Mouse (Mus musculus) lung, postnatal 0 days (tissue): ENCODE measurements at regions not wholly inside any gene's neighbourhood (a gene's known extent, or its start where the extent isn't known, plus 50 kb on each side); places are given as distances from the start of the nearest gene placed in this dataset.

ENCODE experiments used
- ATAC-seq: fragments of 200-750 bp; cut with Nextera tagmentation; 2 replicates; pipeline ENCODE4 v1.8.0; 2017; ENCODE audit warnings: moderate library complexity
- DNase-seq: peaks from one replicate; pipeline ENCODE4 v3.0.0-alpha.2; 2016; ENCODE audit warnings: low spot score
- H3K27ac ChIP-seq: fragments of 300-500 bp; sonication (generic); 2 replicates; pipeline ENCODE4 v1.5.1; 2014; ENCODE audit warnings: antibody characterized with exemption, mild to moderate bottlenecking, low read length, mixed read lengths
- H3K27me3 ChIP-seq: fragments of 300-500 bp; sonication (generic); replicated peaks from 2 replicates; pipeline ENCODE4 v1.6.1; 2014; ENCODE audit warnings: low read length, mixed read lengths; ENCODE audit not compliant: insufficient read depth
- H3K36me3 ChIP-seq: fragments of 300-500 bp; sonication (generic); 2 replicates; pipeline ENCODE4 v1.6.1; 2014; ENCODE audit warnings: low read length, mixed read lengths; ENCODE audit not compliant: insufficient read depth
- H3K4me1 ChIP-seq: fragments of 300-500 bp; sonication (generic); 2 replicates; pipeline ENCODE4 v1.6.1; 2014; ENCODE audit warnings: antibody characterized with exemption, low read depth, low read length, mixed read lengths; ENCODE audit not compliant: insufficient read depth
- H3K4me2 ChIP-seq: fragments of 300-500 bp; sonication (generic); replicated peaks from 2 replicates; pipeline ENCODE4 v1.6.1; 2014; ENCODE audit warnings: low read depth, mild to moderate bottlenecking, low read length, moderate library complexity, mixed read lengths
- H3K4me3 ChIP-seq: fragments of 300-500 bp; sonication (generic); 2 replicates; pipeline ENCODE4 v1.5.1; 2014; ENCODE audit warnings: low read depth, low read length
- H3K9ac ChIP-seq: fragments of 300-500 bp; sonication (generic); replicated peaks from 2 replicates; pipeline ENCODE4 v1.6.1; 2014; ENCODE audit warnings: low read depth, mild to moderate bottlenecking
- H3K9me3 ChIP-seq: fragments of 300-500 bp; sonication (generic); 2 replicates; pipeline ENCODE4 v1.6.1; 2016; ENCODE audit warnings: low read length, mixed read lengths
- CTCF ChIP-seq: IDR thresholded peaks from 2 replicates; pipeline ENCODE4 v1.5.1; 2016; ENCODE audit warnings: antibody characterized with exemption, mild to moderate bottlenecking
- EP300 ChIP-seq: IDR thresholded peaks from 2 replicates; pipeline ENCODE4 v1.6.1; 2016; ENCODE audit warnings: antibody characterized with exemption, mild to moderate bottlenecking, control low read depth
- WGBS: fragments of 180-500 bp; shearing (Covaris S2); extraction: QIAGEN DNeasy Blood & Tissue Kit; methylation state at CpG from one replicate; pipeline ENCODE4 v1.1.7; 2014; 5-methylcytosine and 5-hydroxymethylcytosine counted together

DNA sequence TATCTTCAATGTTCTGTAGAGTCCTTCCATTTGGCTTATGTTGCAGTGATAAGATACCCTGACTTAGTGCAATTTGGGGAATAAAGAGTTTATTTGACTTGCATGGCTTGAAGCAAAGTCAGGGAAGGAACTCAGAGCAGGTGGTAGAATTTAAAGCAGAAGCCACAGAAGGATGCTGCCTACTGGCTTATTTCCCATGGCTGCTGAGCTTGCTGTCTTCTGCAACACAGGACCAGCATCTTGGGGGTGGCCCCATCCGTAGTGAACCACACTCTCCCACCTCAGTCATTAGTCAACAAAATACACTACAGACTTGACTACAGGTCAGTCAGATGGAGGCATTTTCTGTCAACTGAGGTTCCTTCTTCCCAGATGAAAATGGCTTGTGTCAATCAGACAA is 819.7 kb upstream of the Chrm3 start:
- Histone ChIP-seq H3K9me3 (no peaks in the 10 kb centered on the region), H3K9ac (no peak overlapping the region), H3K4me1 (no peaks in the 10 kb centered on the region), H3K27ac (no peak overlapping the region), H3K4me3 (no peak overlapping the region), H3K36me3 (no peaks in the 10 kb centered on the region), H3K4me2 (no peak overlapping the region), H3K27me3 (no peaks in the 10 kb centered on the region)
- WGBS: 89% methylated on average over 1 of the region's 1 CpGs
- no peak for ATAC-seq
- no peak for TF ChIP-seq EP300
- no peak for TF ChIP-seq CTCF
- DNase-seq: no peak

DNA sequence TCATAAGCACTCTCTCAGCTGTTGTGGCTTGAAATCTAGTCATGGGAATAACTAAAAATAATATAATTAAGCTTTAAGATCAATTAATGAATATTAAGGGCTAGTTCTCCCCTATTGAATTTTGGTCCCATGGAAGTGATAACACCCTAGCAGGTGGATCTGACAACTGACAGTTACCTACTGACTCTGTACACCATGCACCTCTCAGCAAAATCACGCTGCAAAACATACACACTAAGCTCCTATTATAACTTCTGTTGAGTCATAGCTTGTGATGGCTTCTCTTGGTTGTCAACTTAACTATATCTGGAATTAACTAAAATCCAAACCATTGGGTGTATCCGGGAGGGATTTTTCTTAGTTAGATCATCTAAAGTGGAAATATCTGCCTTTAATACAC is 817.9 kb upstream of the Chrm3 start:
- TF ChIP-seq CTCF: no peak
- TF ChIP-seq EP300: no peak
- DNase-seq (no peak), ATAC-seq (no peak)
- Histone ChIP-seq H3K27me3 (no peaks in the 10 kb centered on the region), H3K4me1 (no peaks in the 10 kb centered on the region), H3K27ac (no peak overlapping the region), H3K4me2 (no peak overlapping the region), H3K36me3 (no peaks in the 10 kb centered on the region), H3K4me3 (no peak overlapping the region), H3K9ac (no peak overlapping the region), H3K9me3 (no peaks in the 10 kb centered on the region)
- WGBS: 92% methylated on average over 2 of the region's 2 CpGs

DNA sequence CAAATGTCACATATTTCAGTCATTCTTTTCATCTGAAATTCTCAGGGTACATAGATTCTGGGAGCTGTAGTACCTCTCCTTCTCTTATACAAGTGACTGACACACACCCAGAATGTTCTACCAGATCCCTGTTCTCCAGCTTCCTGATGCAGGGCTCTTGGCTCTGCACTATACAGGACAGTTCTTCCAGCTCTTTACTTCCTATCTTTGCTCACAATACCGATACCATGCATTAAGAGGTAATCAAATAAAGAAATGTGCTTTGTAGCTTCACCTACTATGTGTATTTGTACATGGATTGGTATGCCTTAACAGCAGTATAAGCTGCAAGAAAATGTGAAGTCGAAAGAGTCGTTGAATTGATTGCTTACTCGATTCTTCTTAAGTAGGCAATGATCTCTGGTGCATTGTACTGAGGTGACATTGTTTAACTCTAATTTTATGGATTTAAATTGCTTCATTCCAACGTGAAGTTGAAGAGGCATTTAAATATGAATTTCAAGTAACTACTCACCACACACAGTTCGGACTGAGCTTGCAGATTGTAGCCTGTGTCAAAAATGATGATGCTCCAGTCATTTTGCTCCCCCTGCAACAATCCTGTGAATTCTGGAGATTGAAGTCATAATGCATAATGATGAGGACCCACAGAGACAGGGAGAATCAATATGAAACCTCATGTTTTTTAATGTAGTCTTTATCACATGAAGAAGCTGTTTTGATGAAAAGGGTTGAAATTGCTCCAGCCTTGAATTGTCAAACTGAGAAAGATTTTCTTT is 817.2 kb upstream of the Chrm3 start:
- TF ChIP-seq EP300: no peak
- TF ChIP-seq CTCF: no peak
- H3K27ac ChIP-seq: no peak overlapping the region
- no peaks in the 10 kb centered on the region for H3K9me3 ChIP-seq
- no peak overlapping the region for H3K9ac ChIP-seq
- H3K36me3 ChIP-seq: no peaks in the 10 kb centered on the region
- H3K4me3 ChIP-seq: no peak overlapping the region
- no peak for DNase-seq
- H3K4me2 ChIP-seq: no peak overlapping the region
- no peak for ATAC-seq
- 63% methylated on average over 6 of the region's 6 CpGs for WGBS
- no peaks in the 10 kb centered on the region for H3K4me1 ChIP-seq
- H3K27me3 ChIP-seq: no peaks in the 10 kb centered on the region

DNA sequence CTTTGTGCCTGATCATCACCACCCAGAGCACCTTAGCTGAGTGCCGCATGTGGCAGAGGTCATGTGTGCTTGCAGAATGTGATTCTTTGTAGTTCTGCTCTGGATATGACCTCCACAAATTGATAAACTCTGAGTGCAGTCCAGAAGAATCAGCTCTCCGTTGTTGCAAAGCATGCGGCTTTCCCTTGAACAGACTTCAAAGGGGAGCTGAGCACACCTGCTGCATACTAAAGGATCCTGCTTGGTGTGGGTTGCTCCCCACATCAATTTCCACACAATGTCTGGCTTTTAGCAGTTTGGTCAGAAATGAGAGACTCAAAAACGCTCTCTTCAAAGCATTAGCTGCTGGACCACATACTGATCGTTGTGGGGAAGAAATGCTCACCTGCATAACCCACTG is 806.5 kb upstream of the Chrm3 start:
- H3K27me3 ChIP-seq: no peaks in the 10 kb centered on the region
- no peaks in the 10 kb centered on the region for H3K9me3 ChIP-seq
- 49% methylated on average over 5 of the region's 5 CpGs for WGBS
- ATAC-seq (no peak), DNase-seq (no peak)
- H3K4me3 ChIP-seq: no peak overlapping the region
- no peaks in the 10 kb centered on the region for H3K36me3 ChIP-seq
- no peak overlapping the region for H3K4me2 ChIP-seq
- TF ChIP-seq CTCF (no peak), EP300 (no peak)
- no peaks in the 10 kb centered on the region for H3K4me1 ChIP-seq
- H3K9ac ChIP-seq: no peak overlapping the region
- H3K27ac ChIP-seq: no peak overlapping the region

DNA sequence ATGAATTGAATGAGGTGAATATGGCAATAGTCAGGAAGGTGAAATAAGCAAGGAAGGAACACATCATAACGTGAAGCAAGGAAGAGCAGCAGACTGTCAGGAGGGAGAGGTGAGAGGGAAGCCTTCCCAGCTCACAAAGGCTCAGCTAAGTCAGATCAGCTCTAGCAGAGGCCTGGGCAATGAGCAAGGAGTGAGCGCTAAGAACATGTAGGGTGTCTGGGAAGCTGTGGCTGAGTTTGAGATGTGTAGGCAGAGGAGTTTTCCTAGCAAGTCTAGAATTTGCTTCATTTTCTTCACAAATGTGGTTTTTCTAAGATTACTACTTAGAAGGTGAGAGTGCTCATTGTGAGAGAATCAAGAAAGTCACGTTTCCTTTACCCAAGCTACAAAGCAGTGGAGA is 803.5 kb upstream of the Chrm3 start:
- Histone ChIP-seq H3K9ac (no peak overlapping the region), H3K4me2 (no peak overlapping the region), H3K4me3 (no peak overlapping the region), H3K4me1 (no peaks in the 10 kb centered on the region), H3K27ac (no peak overlapping the region), H3K36me3 (no peaks in the 10 kb centered on the region), H3K9me3 (no peaks in the 10 kb centered on the region), H3K27me3 (no peaks in the 10 kb centered on the region)
- DNase-seq (no peak), ATAC-seq (no peak)
- no peak for TF ChIP-seq EP300
- no peak for TF ChIP-seq CTCF
- 72% methylated on average over 3 of the region's 3 CpGs for WGBS

DNA sequence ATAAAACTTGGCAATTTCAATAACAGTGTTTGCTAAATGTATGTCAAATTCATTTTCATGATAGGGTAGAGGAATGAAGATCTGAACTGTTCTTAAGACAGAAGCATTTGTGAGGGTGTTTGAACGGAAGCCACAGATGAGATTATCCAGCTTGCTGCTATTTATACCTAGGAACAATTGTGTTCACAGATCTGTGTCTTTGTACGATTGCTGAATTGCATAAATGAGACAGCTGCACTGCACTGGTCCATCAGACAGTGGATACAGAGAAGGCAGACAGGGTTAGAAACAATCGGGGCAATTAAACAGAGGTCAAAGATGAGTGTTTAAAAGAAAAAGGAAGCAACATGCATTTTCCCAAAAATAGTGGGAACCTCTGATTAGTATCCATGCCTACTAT is 786.6 kb upstream of the Chrm3 start:
- Histone ChIP-seq H3K36me3 (no peaks in the 10 kb centered on the region), H3K4me1 (no peaks in the 10 kb centered on the region), H3K4me3 (no peak overlapping the region), H3K27ac (no peak overlapping the region), H3K27me3 (no peaks in the 10 kb centered on the region), H3K9ac (no peak overlapping the region), H3K9me3 (no peaks in the 10 kb centered on the region), H3K4me2 (no peak overlapping the region)
- no peak for TF ChIP-seq CTCF
- TF ChIP-seq EP300: no peak
- ATAC-seq: no peak
- 75% methylated on average over 3 of the region's 3 CpGs for WGBS
- no peak for DNase-seq

DNA sequence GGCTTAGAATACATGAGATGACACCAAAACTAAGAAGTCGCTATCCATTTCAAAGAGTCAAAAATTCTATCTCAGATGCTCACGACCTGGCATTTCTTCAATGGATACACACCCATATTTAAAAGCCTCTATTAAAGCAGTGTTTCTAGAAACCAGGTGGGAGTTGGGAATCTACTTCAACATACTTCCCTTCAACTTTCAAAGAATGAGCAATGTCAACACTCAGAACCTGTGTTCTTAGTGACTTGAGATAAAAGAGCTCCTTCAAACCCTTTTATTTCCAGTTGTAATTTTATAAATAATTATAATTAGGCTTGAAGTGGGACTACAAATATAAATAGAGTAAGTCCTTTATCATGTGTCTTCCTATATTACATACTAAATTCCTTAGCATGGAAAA is 747.0 kb upstream of the Chrm3 start:
- Histone ChIP-seq H3K36me3 (no peaks in the 10 kb centered on the region), H3K27me3 (no peaks in the 10 kb centered on the region), H3K4me2 (no peak overlapping the region), H3K9me3 (no peaks in the 10 kb centered on the region), H3K27ac (no peak overlapping the region), H3K4me3 (no peak overlapping the region), H3K4me1 (no peaks in the 10 kb centered on the region), H3K9ac (no peak overlapping the region)
- TF ChIP-seq CTCF: no peak
- TF ChIP-seq EP300: peak; percentile 92
- peak; percentile 57; the same call in 1 of the 2 replicates for ATAC-seq
- 61% methylated on average over 2 of the region's 2 CpGs for WGBS
- peak; percentile 59 for DNase-seq
